Mouse (Mus musculus): ENCODE results near the gene Pbld1.

Gene Pbld1

DNA sequence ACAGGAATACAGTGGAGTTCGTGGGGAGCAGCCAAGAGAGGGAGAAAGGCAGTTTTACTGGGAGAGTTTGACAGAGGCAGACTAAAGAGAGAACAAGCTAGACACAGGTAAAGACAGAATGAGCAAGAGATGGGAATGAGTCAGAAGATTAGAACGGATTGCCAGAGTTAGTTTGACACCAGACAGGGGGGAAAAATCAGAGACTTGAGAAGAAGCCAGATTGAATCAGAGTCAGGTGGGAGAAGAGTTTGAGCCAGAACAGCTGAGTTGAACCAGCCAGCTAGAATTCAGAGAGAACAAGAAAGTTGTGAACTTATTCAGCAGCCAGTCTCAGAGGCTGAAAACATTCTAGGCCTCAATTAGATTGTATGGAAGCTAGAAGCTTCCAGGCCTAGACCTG, at the start of gene Pbld1:
Pbld1 (plus strand) TSS at position 301 of the 400 bp plus-strand sequence.
- DNase-seq (ENCODE audit: low spot score): no peak

DNA sequence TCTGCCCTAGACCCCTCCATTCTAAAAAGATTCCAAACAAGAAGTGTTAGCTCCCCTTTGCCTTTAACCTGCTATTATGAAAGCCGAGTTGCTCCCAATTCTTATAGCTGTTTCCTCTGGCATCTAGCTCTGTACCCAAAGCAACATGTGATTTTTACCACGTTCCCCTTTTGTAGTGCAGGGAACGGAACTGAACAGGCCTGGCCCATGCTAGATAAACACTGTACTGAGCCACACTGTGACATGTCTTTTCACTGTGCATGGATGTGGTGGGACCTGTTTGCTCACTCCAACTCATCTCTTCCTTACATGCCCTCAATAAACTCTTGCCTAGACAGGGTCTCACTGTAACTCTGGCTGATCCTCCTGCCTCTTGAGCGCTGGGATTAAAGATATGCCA, 49.7 kb upstream of the Pbld1 start:
- DNase-seq (ENCODE audit: low spot score): no peak

DNA sequence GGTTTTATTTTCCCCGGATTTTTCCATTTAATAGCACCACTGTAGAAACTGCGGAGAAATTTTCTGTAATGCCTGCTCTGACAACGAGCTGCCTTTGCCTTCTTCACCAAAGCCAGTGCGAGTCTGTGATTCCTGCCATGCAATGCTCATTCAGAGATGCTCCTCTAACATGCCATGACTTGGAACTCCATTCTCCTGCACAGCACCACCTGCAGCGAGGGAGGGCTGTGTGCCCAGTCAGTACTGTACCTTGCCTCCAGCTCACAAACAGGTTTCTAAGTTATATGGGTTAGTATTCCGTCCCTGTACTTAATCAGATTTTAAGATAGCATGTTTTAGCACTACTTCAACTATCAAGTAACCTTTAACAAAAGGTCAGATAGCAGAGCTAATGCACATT, 48.4 kb upstream of the Pbld1 start:
- no peak for DNase-seq (ENCODE audit: low spot score)

DNA sequence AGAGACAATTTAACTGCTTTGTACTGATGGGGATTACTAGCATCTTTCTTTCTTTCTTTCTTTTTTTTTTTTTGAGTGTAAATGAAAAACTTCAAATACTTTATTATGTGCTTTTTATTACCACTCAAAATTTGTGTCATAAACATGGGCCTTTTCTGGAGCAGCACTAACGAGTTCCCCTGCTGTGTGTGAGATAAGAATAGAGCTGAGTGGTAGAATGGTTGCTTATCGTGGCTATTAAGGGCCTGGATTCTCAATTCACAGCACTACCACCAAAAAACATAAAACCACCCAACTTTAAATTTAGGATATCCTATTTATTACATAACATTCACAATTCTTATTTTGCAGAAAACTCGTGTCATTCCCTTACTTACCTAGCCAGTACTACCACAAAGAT, 46.5 kb upstream of the Pbld1 start:
- DNase-seq (ENCODE audit: low spot score): no peak

GRCm38 (mm10) chr10:63014168-63014567, 45.8 kb upstream of the Pbld1 start:
- DNase-seq (ENCODE audit: low spot score): no peak

GRCm38 (mm10) chr10:63019304-63019703, 40.7 kb upstream of the Pbld1 start:
- no peak for DNase-seq (ENCODE audit: low spot score)

- no peak for DNase-seq (ENCODE audit: low spot score)
Measured at GRCm38 (mm10) chr10:63021702-63022101, 38.3 kb upstream of the Pbld1 start.

DNA sequence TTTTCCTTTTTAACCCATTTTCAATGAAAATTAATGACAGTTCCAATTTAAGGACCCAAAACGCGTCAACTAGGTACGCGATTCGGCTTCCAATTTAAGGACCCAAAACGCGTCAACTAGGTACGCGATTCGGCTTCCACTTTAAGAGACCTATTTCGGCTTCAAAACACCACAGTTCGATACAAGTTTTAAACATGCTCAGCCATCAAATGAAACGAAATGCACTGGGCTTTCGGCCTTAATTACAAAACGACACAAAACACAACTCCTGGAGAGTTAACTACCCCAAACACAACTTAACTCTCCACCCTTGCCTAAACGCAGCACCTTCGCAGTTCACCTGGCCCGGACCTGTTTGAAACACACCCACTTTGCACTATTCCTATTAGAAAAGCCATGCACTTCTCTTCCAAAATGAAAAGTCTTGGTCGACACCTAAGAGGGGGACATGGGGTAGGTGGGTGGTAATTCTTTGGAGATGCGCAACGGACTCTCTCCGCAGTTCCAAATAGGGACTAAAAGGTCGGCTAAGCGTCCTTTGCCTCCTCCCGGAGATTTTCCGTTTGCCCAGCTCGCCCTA, 37.3 kb upstream of the Pbld1 start:
- DNase-seq (ENCODE audit: low spot score): peak; percentile 11

DNA sequence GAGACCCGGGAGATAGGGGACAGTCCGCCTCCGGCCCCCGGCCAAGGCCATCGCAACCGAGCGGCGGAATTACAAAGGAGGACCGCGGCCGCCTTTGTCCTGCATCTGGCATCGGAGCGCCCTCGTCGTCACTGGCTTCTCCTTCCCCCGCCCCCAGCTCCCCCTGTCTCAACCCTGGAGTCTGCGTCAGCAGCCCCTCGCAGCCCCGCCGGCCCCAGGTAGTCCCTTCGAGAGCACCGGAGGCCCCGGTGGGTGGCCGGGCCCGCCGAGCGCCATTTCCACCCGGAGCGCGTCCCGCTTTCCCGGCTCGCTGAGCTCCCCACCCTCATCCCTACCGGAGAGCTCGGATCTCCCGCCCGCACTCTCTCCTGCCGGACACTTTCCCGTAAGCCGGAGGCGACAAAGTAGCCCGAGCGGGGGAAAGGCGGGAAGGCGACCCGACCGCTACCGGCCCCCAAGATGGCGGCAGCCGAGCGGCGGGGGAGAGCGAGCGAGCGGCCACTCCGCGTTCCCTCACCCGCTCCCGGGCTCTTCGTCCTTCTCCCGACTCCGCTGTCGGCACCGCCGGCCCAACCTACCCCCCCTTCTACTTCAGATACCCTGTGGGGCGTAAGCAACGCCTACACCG, 36.7 kb upstream of the Pbld1 start:
- DNase-seq (ENCODE audit: low spot score): no peak

- DNase-seq (ENCODE audit: low spot score): peak; percentile 98
Measured at GRCm38 (mm10) chr10:63023749-63024579, 36.0 kb upstream of the Pbld1 start, which contains the start of the genes Hnrnph3 and Pbld2. Hnrnph3 (minus strand) TSS chr10:63024217. Pbld2 (plus strand) TSS chr10:63024315.

GRCm38 (mm10) chr10:63024580-63024910, 35.4 kb upstream of the Pbld1 start:
- DNase-seq (ENCODE audit: low spot score): no peak

DNA sequence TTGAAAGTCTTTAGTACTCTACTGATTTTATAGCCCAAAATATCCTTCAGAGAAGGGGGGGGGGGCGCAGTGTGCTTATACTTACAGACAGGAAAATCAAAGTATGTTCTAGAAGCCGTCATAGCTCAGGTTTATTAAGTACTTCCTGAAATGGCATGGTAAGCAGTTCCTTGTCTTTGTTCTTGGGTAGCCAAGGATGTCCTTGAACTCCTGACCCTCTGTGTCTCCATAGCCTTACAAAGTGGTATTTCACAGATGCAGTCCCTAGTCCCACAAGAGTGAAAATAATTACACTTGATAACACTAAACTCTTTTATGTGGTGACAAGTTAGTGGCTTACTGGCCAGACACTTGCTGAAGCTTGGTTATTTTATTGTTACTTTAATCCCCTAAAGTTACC, 34.9 kb upstream of the Pbld1 start:
- no peak for DNase-seq (ENCODE audit: low spot score)

DNA sequence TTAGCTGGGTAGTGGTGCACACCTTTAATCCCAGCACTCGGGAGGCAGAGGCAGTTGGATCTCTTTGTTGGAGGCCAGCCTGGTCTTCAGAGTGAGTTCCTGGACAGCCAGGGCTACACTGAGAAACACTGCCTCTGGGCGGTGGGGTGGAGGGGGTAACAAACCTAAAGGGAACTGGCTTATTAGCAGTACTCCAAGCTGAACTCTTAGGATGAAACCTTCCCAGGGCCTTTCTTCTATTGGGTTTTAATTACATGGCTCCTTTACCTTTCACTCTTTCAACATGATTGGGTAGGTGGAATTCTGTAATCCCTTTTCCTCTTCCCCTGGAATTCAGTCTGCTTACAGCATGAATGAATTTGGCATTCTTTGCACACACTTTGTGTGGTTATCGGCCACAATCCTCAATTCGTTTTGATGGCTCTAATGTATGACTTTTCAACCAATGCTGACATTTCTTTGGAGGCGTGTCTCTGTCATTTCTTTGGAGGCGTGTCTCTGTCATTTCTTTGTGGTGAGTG, 34.4 kb upstream of the Pbld1 start:
- DNase-seq (ENCODE audit: low spot score): no peak

- no peak for DNase-seq (ENCODE audit: low spot score)
Measured at GRCm38 (mm10) chr10:63026156-63026794, 33.7 kb upstream of the Pbld1 start.

DNA sequence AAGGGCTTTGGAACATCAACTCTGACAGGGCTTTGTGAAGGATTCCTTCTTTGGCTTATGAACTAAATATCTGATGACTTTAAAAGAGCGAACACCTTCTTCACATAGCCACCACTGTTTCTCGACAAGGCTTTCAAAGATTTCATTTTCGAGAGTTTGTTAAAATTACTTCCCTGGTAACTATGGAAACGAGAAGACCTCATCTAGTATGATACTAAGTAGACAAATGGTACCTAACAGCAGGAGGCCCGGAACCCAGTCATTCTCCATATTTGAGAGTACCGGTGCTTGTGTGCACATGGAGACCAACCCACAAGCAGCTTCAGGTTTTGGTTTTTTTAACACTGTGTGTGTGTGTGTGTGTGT, 33.2 kb upstream of the Pbld1 start:
- DNase-seq (ENCODE audit: low spot score): no peak

GRCm38 (mm10) chr10:63027376-63028161, 32.4 kb upstream of the Pbld1 start:
- no peak for DNase-seq (ENCODE audit: low spot score)

DNA sequence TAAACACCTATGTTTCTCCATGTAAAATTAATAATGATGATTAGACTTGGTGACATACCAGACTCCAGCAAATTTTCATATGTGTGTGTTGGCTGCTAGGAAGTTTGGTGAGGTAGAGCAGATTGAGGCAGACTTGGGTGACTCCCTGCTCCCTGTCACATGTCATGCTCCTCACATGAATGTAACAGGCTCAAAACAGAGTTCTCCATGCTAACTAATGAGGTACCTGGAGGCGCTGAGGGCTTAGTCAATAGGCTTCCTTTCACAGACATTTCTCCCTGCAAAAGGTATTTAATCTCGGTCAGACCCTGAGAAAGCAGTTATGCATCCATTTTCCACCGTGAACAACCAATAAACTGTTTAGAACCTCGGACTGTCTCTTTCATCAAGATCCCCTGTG, 31.6 kb upstream of the Pbld1 start:
- no peak for DNase-seq (ENCODE audit: low spot score)

DNA sequence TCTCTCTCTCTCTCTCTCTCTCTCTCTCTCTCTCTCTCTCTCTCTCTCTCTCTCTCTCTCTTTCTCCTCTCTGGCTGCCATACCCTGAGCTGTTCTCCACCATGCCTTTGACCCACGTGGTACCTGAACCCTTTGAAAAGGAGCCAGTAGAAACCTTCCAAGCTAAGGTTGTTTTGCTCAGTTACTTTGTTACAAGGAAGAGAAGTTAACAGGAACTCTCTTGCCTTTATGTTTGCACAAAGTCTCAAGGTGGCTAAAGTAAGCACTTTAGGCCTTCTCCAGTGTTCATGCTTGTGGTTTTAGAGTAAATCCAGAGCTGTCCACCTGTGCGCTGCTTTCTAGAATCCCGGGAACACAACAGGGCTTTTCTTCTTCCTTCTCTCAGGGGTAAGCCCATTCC, 27.7 kb upstream of the Pbld1 start:
- no peak for DNase-seq (ENCODE audit: low spot score)

DNA sequence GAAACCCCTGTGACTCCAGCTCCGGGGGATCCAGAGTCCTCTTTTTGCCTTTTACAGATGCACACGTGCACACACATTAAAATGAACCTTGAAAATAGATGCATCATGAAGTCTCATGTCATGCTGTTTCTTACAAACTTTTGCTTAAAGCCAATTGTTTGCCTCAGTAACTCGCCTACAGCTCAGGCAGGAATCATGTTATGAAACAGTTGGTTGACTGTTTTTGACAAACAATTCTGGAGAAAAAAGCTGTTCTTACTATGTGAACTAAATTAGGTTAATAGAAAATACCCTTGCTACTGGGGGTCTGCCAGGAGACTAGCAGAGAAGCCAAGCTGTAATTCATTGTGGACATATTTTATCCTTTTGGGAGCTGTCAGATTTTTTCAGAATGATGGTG, 27.0 kb upstream of the Pbld1 start:
- no peak for DNase-seq (ENCODE audit: low spot score)

DNA sequence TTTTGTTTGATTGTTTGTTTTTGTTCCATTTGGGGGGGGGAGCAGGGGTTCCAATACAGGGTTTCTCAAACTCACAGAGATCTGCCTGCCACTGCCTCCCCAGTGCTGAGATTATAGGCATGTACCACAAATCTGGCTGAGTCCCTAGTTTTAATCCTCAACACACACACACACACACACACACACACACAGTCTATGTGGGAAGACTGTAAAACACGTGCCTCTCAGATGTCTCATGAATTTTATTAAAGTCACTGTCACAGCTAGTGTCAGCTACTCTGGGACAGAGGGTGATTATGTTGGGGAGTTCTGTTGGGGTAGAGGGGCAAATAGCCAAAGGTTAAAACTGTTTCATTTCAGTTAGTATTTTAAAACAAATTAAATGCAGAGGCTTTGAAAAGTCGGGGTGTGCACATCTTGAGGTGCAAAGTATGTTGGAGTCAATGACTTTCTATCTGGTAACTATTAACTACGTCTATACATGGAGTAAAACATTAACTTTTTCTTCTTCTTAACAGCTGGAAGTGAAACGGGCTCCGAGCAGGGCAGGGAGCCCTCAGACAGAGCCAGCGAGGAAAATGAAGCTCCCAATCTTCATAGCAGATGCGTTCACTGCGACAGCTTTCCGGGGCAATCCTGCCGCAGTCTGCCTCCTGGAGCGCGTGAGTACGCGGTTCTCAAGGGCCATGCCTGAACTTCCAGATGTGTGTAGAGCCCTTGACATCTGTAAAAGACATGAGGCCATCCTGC, 21.2 kb upstream of the Pbld1 start:
- no peak for DNase-seq (ENCODE audit: low spot score)
